Mouse (Mus musculus): ENCODE data around the gene Wdr49. TPM values are rescaled to one million over a fixed set of nuclear protein-coding genes. Genes with fewer than 3 reads are reported as not detected.

Wdr49 gene
- polyA plus RNA-seq, 1 experiment from 2014 or later = not detected

DNA sequence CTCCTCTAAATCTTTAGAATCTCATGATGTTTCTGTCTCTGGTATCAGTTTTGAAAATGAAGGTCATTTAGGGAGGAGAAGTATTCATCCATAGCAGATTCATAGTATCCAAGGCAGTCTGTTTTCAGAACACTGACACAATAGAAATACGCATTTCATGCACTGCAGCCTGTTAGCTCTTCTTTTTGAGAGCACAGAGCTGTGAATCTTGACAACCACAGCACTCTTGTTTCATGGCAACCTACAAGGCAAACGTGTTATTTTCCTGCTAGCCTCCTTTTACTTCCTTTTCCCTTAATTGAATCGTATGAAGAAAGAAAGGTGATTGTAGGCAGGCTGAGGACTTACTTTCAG is 184.2 kb downstream of the Wdr49 start:
- no peaks in the 10 kb centered on the region for H3K9me3 ChIP-seq (ENCODE audit: control insufficient read depth, low read length)
- no peak overlapping the region for H3K4me2 ChIP-seq (replicated peaks; ENCODE audit: low read depth)
- no peaks in the 10 kb centered on the region for H3K36me3 ChIP-seq (ENCODE audit: control insufficient read depth, insufficient read depth, low read length)
- H3K27ac ChIP-seq (replicated peaks) = no peak overlapping the region
- ATAC-seq (ENCODE audit: low FRiP score, low TSS enrichment) (no peak), DNase-seq (ENCODE audit: low spot score) (no peak)
- no peak overlapping the region for H3K4me3 ChIP-seq (ENCODE audit: low read depth, low read length)
- no peaks in the 10 kb centered on the region for H3K27me3 ChIP-seq (ENCODE audit: control insufficient read depth, insufficient read depth, low read length)
- no peaks in the 10 kb centered on the region for H3K4me1 ChIP-seq (replicated peaks; ENCODE audit: control insufficient read depth, insufficient read depth)
- H3K9ac ChIP-seq (ENCODE audit: low read length) = no peak overlapping the region
- WGBS = 44% methylated on average over 3 of the region's 3 CpGs
- TF ChIP-seq CTCF (IDR thresholded peaks at IDR 0.05; ENCODE audit: low read depth) (no peak), EP300 (optimal IDR thresholded peaks at IDR 0.05) (no peak)

DNA sequence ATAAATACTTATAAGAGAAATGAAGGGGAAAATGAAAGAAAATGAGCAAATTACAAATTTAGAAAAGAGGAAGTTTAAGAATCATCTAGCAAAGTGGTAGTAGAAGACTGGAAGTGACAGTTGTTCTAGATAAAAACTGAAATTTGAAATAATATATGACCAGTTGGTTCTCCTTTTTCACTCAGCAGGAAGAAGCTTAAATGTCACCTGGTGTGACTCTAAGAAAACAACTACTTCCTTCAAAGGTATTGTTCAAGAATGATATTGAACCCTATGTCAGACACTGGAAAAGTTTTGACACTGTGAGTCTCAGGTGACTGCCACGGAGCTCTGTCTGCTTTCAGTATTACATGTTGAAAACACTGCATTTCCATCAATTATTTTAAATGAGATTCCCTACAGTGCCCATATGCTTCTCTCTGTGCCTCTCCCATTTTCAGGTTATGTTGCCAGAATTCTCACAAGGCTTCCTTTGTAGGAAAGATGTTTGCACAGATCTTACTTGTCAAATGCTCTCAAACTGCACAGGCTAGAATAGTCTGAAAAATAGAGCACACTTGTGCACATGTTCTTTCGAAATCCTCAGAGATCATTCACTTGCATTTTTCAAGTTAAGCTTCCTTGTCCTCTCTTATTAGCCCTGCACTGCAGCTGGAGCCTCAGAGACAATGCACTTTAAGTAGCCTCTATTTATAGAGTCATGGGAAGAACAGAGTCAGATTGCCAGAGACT is 184.8 kb downstream of the Wdr49 start:
- 47% methylated on average over 2 of the region's 2 CpGs for WGBS
- no peak for DNase-seq (ENCODE audit: low spot score)
- H3K27ac ChIP-seq (replicated peaks) = no peak overlapping the region
- TF ChIP-seq CTCF (IDR thresholded peaks at IDR 0.05; ENCODE audit: low read depth) = no peak
- no peak for TF ChIP-seq EP300 (optimal IDR thresholded peaks at IDR 0.05)
- no peak overlapping the region for H3K4me2 ChIP-seq (replicated peaks; ENCODE audit: low read depth)
- no peaks in the 10 kb centered on the region for H3K4me1 ChIP-seq (replicated peaks; ENCODE audit: control insufficient read depth, insufficient read depth)
- no peaks in the 10 kb centered on the region for H3K9me3 ChIP-seq (ENCODE audit: control insufficient read depth, low read length)
- ATAC-seq (ENCODE audit: low FRiP score, low TSS enrichment) = no peak
- no peak overlapping the region for H3K9ac ChIP-seq (ENCODE audit: low read length)
- H3K36me3 ChIP-seq (ENCODE audit: control insufficient read depth, insufficient read depth, low read length) = no peaks in the 10 kb centered on the region
- no peaks in the 10 kb centered on the region for H3K27me3 ChIP-seq (ENCODE audit: control insufficient read depth, insufficient read depth, low read length)
- H3K4me3 ChIP-seq (ENCODE audit: low read depth, low read length) = no peak overlapping the region

DNA sequence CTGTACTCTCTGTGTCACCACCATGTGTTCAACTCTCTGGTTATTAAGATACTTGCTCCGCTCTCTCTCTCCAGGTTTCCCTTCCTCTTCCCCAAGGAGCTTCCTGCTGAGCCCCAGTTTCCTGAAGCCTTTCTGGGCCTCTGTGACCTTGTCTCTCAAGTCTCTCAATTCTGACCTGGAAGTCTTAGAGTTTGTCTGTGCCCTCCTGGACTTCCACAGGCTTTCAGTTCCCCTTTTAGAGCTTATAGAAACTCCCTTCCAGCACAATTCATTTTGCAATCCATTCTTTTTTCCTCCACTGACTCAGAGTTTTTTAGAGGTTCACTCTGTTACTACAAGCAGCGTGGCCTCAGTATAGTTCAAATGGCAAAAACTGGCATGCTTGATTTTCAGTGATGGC is 188.7 kb downstream of the Wdr49 start:
- Histone ChIP-seq H3K27me3 (ENCODE audit: control insufficient read depth, insufficient read depth, low read length) (no peaks in the 10 kb centered on the region), H3K36me3 (ENCODE audit: control insufficient read depth, insufficient read depth, low read length) (no peaks in the 10 kb centered on the region), H3K27ac (replicated peaks) (no peak overlapping the region), H3K9ac (ENCODE audit: low read length) (no peak overlapping the region), H3K4me3 (ENCODE audit: low read depth, low read length) (no peak overlapping the region), H3K4me2 (replicated peaks; ENCODE audit: low read depth) (no peak overlapping the region), H3K4me1 (replicated peaks; ENCODE audit: control insufficient read depth, insufficient read depth) (no peaks in the 10 kb centered on the region), H3K9me3 (ENCODE audit: control insufficient read depth, low read length) (no peaks in the 10 kb centered on the region)
- TF ChIP-seq CTCF (IDR thresholded peaks at IDR 0.05; ENCODE audit: low read depth) (no peak), EP300 (optimal IDR thresholded peaks at IDR 0.05) (no peak)
- ATAC-seq (ENCODE audit: low FRiP score, low TSS enrichment) = no peak
- DNase-seq (ENCODE audit: low spot score) = no peak
- 71% methylated on average over 2 of the region's 2 CpGs for WGBS

DNA sequence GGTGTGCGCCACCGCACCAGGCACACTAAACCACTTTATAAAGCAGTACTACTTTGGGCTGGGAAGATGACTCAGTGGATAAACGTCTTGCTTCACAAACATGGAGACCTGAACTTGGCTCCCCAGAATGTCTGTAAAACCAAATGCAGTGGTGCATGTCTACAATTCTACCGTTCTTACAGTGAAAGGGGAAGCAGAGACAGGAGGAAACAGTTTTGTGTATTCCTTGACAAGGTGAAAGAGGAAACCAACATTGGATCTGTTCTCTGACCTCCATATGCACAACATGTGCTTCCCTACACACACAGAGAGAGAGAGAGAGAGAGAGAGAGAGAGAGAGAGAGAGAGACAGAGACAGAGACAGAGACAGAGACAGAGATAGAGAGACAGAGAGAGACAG is 204.5 kb downstream of the Wdr49 start:
- Histone ChIP-seq H3K27ac (replicated peaks) (no peak overlapping the region), H3K27me3 (ENCODE audit: control insufficient read depth, insufficient read depth, low read length) (no peaks in the 10 kb centered on the region), H3K4me2 (replicated peaks; ENCODE audit: low read depth) (no peak overlapping the region), H3K4me1 (replicated peaks; ENCODE audit: control insufficient read depth, insufficient read depth) (no peaks in the 10 kb centered on the region), H3K9me3 (ENCODE audit: control insufficient read depth, low read length) (no peaks in the 10 kb centered on the region), H3K9ac (ENCODE audit: low read length) (no peak overlapping the region), H3K4me3 (ENCODE audit: low read depth, low read length) (no peak overlapping the region), H3K36me3 (ENCODE audit: control insufficient read depth, insufficient read depth, low read length) (no peaks in the 10 kb centered on the region)
- no peak for DNase-seq (ENCODE audit: low spot score)
- TF ChIP-seq CTCF (IDR thresholded peaks at IDR 0.05; ENCODE audit: low read depth) (no peak), EP300 (optimal IDR thresholded peaks at IDR 0.05) (no peak)
- WGBS = 70% methylated on average over 4 of the region's 4 CpGs
- ATAC-seq (ENCODE audit: low FRiP score, low TSS enrichment) = no peak

DNA sequence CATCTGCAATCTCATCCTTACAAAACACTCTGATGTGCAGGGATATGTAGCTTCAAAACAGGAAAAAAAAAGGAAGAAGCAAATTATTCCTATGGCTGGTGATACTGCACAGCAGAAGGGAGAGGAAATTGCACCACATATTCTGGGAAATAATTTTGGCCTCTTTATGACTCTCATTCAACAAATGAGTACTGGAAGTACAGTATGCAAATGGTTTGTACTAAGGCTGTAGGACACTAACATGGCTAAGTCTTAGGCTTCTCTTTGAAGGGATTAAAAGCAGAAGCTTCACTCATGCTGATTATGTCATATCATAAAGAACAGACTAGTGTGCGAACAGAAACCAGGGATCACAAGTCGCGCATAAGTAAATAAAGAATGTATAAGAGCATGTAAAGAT is 205.4 kb downstream of the Wdr49 start:
- no peak for ATAC-seq (ENCODE audit: low FRiP score, low TSS enrichment)
- 82% methylated on average over 3 of the region's 3 CpGs for WGBS

DNA sequence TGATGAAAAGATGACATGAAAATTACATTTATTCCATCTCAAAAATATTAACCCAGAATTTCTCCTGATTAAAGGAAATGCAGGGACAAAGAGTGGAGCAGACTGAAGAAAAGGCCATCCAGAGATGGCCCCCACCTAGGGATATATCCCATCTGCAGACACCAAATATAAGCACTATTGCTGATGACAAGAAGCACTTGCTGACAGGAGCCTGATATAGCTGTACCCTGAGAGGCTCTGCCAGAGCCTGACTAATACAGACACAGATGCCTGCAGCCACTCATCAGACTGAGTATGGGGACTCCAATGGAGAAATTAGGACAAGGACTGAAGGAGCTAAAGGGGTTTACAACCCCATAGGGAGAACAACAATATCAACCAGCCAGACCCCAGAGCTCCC is 206.8 kb downstream of the Wdr49 start:
- ATAC-seq (ENCODE audit: low FRiP score, low TSS enrichment) = no peak
- no peak overlapping the region for H3K4me2 ChIP-seq (replicated peaks; ENCODE audit: low read depth)

More for the DNA sequence above, 205.4 kb downstream of the Wdr49 start:
- Histone ChIP-seq H3K27me3 (ENCODE audit: control insufficient read depth, insufficient read depth, low read length) (no peaks in the 10 kb centered on the region), H3K36me3 (ENCODE audit: control insufficient read depth, insufficient read depth, low read length) (no peaks in the 10 kb centered on the region), H3K4me1 (replicated peaks; ENCODE audit: control insufficient read depth, insufficient read depth) (no peaks in the 10 kb centered on the region), H3K27ac (replicated peaks) (no peak overlapping the region), H3K9ac (ENCODE audit: low read length) (no peak overlapping the region), H3K9me3 (ENCODE audit: control insufficient read depth, low read length) (no peaks in the 10 kb centered on the region), H3K4me2 (replicated peaks; ENCODE audit: low read depth) (no peak overlapping the region), H3K4me3 (ENCODE audit: low read depth, low read length) (no peak overlapping the region)
- no peak for DNase-seq (ENCODE audit: low spot score)
- TF ChIP-seq EP300 (optimal IDR thresholded peaks at IDR 0.05) (no peak), CTCF (IDR thresholded peaks at IDR 0.05; ENCODE audit: low read depth) (no peak)

More for the DNA sequence above, 206.8 kb downstream of the Wdr49 start:
- Histone ChIP-seq H3K27ac (replicated peaks) (no peak overlapping the region), H3K9ac (ENCODE audit: low read length) (no peak overlapping the region), H3K27me3 (ENCODE audit: control insufficient read depth, insufficient read depth, low read length) (no peaks in the 10 kb centered on the region), H3K9me3 (ENCODE audit: control insufficient read depth, low read length) (no peaks in the 10 kb centered on the region), H3K36me3 (ENCODE audit: control insufficient read depth, insufficient read depth, low read length) (no peaks in the 10 kb centered on the region), H3K4me1 (replicated peaks; ENCODE audit: control insufficient read depth, insufficient read depth) (no peaks in the 10 kb centered on the region), H3K4me3 (ENCODE audit: low read depth, low read length) (no peak overlapping the region)
- DNase-seq (ENCODE audit: low spot score) = no peak
- no peak for TF ChIP-seq EP300 (optimal IDR thresholded peaks at IDR 0.05)
- no peak for TF ChIP-seq CTCF (IDR thresholded peaks at IDR 0.05; ENCODE audit: low read depth)

Measured in stomach, postnatal 0 days (tissue).